Mouse (Mus musculus): ENCODE data around the gene Dct. TPM values are rescaled to one million over a fixed set of nuclear protein-coding genes. Genes with fewer than 3 reads are reported as not detected.

Gene Dct
- polyA plus RNA-seq, 1 experiment from 2014 or later = 2.2 TPM

- H3K27me3 ChIP-seq = no peaks in the 10 kb centered on the region
- H3K4me2 ChIP-seq (replicated peaks) = no peak overlapping the region
- ATAC-seq (ENCODE audit: low FRiP score, low read depth) = no peak
- no peak overlapping the region for H3K4me3 ChIP-seq
- WGBS = 67% methylated on average over 7 of the region's 7 CpGs
- H3K9me3 ChIP-seq = no peaks in the 10 kb centered on the region
- H3K27ac ChIP-seq = no peak overlapping the region
- no peaks in the 10 kb centered on the region for H3K36me3 ChIP-seq
- no peaks in the 10 kb centered on the region for H3K4me1 ChIP-seq
- no peak overlapping the region for H3K9ac ChIP-seq
Observed at GRCm38 (mm10) chr14:118040550-118041250, 11.3 kb downstream of the Dct start.

GRCm38 (mm10) chr14:118039074-118039473 is 13.0 kb downstream of the Dct start:
- Histone ChIP-seq H3K9ac (no peak overlapping the region), H3K4me3 (no peak overlapping the region), H3K9me3 (no peaks in the 10 kb centered on the region), H3K27ac (no peak overlapping the region), H3K27me3 (no peaks in the 10 kb centered on the region), H3K4me1 (no peaks in the 10 kb centered on the region), H3K36me3 (no peaks in the 10 kb centered on the region), H3K4me2 (replicated peaks) (no peak overlapping the region)
- ATAC-seq (ENCODE audit: low FRiP score, low read depth) = no peak
- 85% methylated on average over 3 of the region's 3 CpGs for WGBS

GRCm38 (mm10) chr14:118027564-118027963 is 24.5 kb downstream of the Dct start:
- H3K27me3 ChIP-seq = no peaks in the 10 kb centered on the region
- no peaks in the 10 kb centered on the region for H3K4me1 ChIP-seq
- 87% methylated on average over 3 of the region's 3 CpGs for WGBS
- no peak overlapping the region for H3K9ac ChIP-seq
- H3K4me3 ChIP-seq = no peak overlapping the region
- no peak for ATAC-seq (ENCODE audit: low FRiP score, low read depth)
- no peak overlapping the region for H3K27ac ChIP-seq
- peaks cover 38% of the 10 kb centered on the region for H3K9me3 ChIP-seq
- no peak overlapping the region for H3K4me2 ChIP-seq (replicated peaks)
- H3K36me3 ChIP-seq = no peaks in the 10 kb centered on the region

- no peak overlapping the region for H3K27ac ChIP-seq
- H3K36me3 ChIP-seq = no peaks in the 10 kb centered on the region
- 0 out of 2 replicates have a peak, but pooled peaks cover 5% of the 10 kb centered on the region for H3K27me3 ChIP-seq
- no peak overlapping the region for H3K4me3 ChIP-seq
- H3K4me2 ChIP-seq (replicated peaks) = no peak overlapping the region
- ATAC-seq (ENCODE audit: low FRiP score, low read depth) = no peak
- no peaks in the 10 kb centered on the region for H3K9me3 ChIP-seq
- 59% methylated on average over 10 of the region's 10 CpGs for WGBS
- no peak overlapping the region for H3K9ac ChIP-seq
- H3K4me1 ChIP-seq = peaks cover 6% of the 10 kb centered on the region; the same call in 1 of the 2 replicates
Observed at GRCm38 (mm10) chr14:118021867-118022543, 30.0 kb downstream of the Dct start.

- no peaks in the 10 kb centered on the region for H3K9me3 ChIP-seq
- no peak overlapping the region for H3K9ac ChIP-seq
- H3K27ac ChIP-seq = no peak overlapping the region
- H3K36me3 ChIP-seq = no peaks in the 10 kb centered on the region
- WGBS = 57% methylated on average over 5 of the region's 5 CpGs
- H3K4me3 ChIP-seq = no peak overlapping the region
- peaks cover 6% of the 10 kb centered on the region; the same call in 1 of the 2 replicates for H3K4me1 ChIP-seq
- 0 out of 2 replicates have a peak, but pooled peaks cover 5% of the 10 kb centered on the region for H3K27me3 ChIP-seq
- H3K4me2 ChIP-seq (replicated peaks) = no peak overlapping the region
- ATAC-seq (ENCODE audit: low FRiP score, low read depth) = no peak
Observed at GRCm38 (mm10) chr14:118019314-118019713, 32.7 kb downstream of the Dct start.

- Histone ChIP-seq H3K4me2 (replicated peaks) (no peak overlapping the region), H3K27me3 (0 out of 2 replicates have a peak, but pooled peaks cover 5% of the 10 kb centered on the region), H3K9ac (no peak overlapping the region), H3K9me3 (no peaks in the 10 kb centered on the region), H3K4me3 (no peak overlapping the region), H3K36me3 (no peaks in the 10 kb centered on the region), H3K4me1 (no peaks in the 10 kb centered on the region), H3K27ac (no peak overlapping the region)
- no peak for ATAC-seq (ENCODE audit: low FRiP score, low read depth)
- WGBS = 81% methylated on average over 8 of the region's 8 CpGs
Observed at GRCm38 (mm10) chr14:118013237-118013636, 38.8 kb downstream of the Dct start.

- Histone ChIP-seq H3K36me3 (no peaks in the 10 kb centered on the region), H3K4me1 (no peaks in the 10 kb centered on the region), H3K27me3 (0 out of 2 replicates have a peak, but pooled peaks cover 3% of the 10 kb centered on the region), H3K9ac (no peak overlapping the region), H3K4me3 (no peak overlapping the region), H3K4me2 (replicated peaks) (no peak overlapping the region), H3K27ac (no peak overlapping the region), H3K9me3 (no peaks in the 10 kb centered on the region)
- 76% methylated on average over 9 of the region's 9 CpGs for WGBS
- no peak for ATAC-seq (ENCODE audit: low FRiP score, low read depth)
Observed at GRCm38 (mm10) chr14:118009541-118009940, 42.5 kb downstream of the Dct start.

GRCm38 (mm10) chr14:118005697-118006096 is 46.3 kb downstream of the Dct start:
- no peak for ATAC-seq (ENCODE audit: low FRiP score, low read depth)
- H3K4me2 ChIP-seq (replicated peaks) = no peak overlapping the region
- no peak overlapping the region for H3K27ac ChIP-seq
- H3K36me3 ChIP-seq = no peaks in the 10 kb centered on the region
- WGBS = 15% methylated on average over 5 of the region's 5 CpGs
- H3K9ac ChIP-seq = no peak overlapping the region
- H3K9me3 ChIP-seq = no peaks in the 10 kb centered on the region
- H3K27me3 ChIP-seq = peaks cover 35% of the 10 kb centered on the region
- H3K4me3 ChIP-seq = no peak overlapping the region
- H3K4me1 ChIP-seq = peaks cover 12% of the 10 kb centered on the region

- 90% methylated on average over 10 of the region's 10 CpGs for WGBS
- no peak overlapping the region for H3K9ac ChIP-seq
- ATAC-seq (ENCODE audit: low FRiP score, low read depth) = no peak
- H3K9me3 ChIP-seq = no peaks in the 10 kb centered on the region
- peaks cover 12% of the 10 kb centered on the region for H3K4me1 ChIP-seq
- peaks cover 40% of the 10 kb centered on the region for H3K27me3 ChIP-seq
- no peak overlapping the region for H3K27ac ChIP-seq
- no peak overlapping the region for H3K4me2 ChIP-seq (replicated peaks)
- H3K36me3 ChIP-seq = no peaks in the 10 kb centered on the region
- H3K4me3 ChIP-seq = no peak overlapping the region
Observed at GRCm38 (mm10) chr14:118004434-118004833, 47.6 kb downstream of the Dct start.

GRCm38 (mm10) chr14:117993845-117994244 is 58.2 kb downstream of the Dct start:
- Histone ChIP-seq H3K36me3 (no peaks in the 10 kb centered on the region), H3K4me1 (no peaks in the 10 kb centered on the region), H3K9me3 (no peaks in the 10 kb centered on the region), H3K4me3 (no peak overlapping the region), H3K4me2 (replicated peaks) (no peak overlapping the region), H3K27ac (no peak overlapping the region), H3K27me3 (no peaks in the 10 kb centered on the region), H3K9ac (no peak overlapping the region)
- 86% methylated on average over 6 of the region's 6 CpGs for WGBS
- ATAC-seq (ENCODE audit: low FRiP score, low read depth) = no peak

- Histone ChIP-seq H3K4me3 (no peak overlapping the region), H3K9me3 (no peaks in the 10 kb centered on the region), H3K27ac (no peak overlapping the region), H3K36me3 (no peaks in the 10 kb centered on the region), H3K27me3 (no peaks in the 10 kb centered on the region), H3K9ac (no peak overlapping the region), H3K4me1 (no peaks in the 10 kb centered on the region), H3K4me2 (replicated peaks) (no peak overlapping the region)
- no peak for ATAC-seq (ENCODE audit: low FRiP score, low read depth)
- 78% methylated on average over 8 of the region's 8 CpGs for WGBS
Observed at GRCm38 (mm10) chr14:117992600-117993256, 59.3 kb downstream of the Dct start.

GRCm38 (mm10) chr14:117990203-117990602 is 61.8 kb downstream of the Dct start:
- H3K4me2 ChIP-seq (replicated peaks) = no peak overlapping the region
- H3K27me3 ChIP-seq = no peaks in the 10 kb centered on the region
- H3K9me3 ChIP-seq = no peaks in the 10 kb centered on the region
- H3K4me3 ChIP-seq = no peak overlapping the region
- no peak for ATAC-seq (ENCODE audit: low FRiP score, low read depth)
- no peaks in the 10 kb centered on the region for H3K4me1 ChIP-seq
- 75% methylated on average over 8 of the region's 8 CpGs for WGBS
- H3K27ac ChIP-seq = no peak overlapping the region
- no peaks in the 10 kb centered on the region for H3K36me3 ChIP-seq
- no peak overlapping the region for H3K9ac ChIP-seq
